Mouse (Mus musculus): ENCODE measurements around the gene Nrip1.

DNA sequence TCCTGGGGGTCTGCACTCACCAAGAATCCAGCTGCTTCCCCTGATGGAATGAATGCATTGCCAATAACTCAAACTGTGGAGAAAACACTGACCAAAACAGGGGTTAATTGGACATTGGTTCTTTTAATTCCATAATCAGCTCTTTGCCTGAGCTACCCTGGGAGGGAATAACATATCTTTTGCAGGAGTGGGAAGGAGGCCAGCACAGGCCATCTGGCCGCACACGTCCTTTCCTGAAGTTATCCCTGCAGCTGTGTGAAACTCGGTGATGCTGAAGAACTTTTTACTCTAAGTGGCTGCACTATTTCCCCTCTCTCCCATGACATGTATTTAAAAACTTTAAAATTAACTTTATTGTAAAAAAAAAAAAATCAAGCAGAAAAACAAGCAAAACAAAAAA lies 66.6 kb downstream of the Nrip1 start:
- no peak for TF ChIP-seq SMC3 (IDR thresholded peaks at IDR 0.05; ENCODE audit: low read depth, low read length)
- no peak for TF ChIP-seq POLR2A (IDR thresholded peaks at IDR 0.05; ENCODE audit: low read depth, low read length)
- no peak for TF ChIP-seq USF2 (conservative IDR thresholded peaks at IDR 0.05; ENCODE audit: low read depth, low read length)
- no peak for TF ChIP-seq MXI1 (IDR thresholded peaks at IDR 0.05; ENCODE audit: low read depth, low read length)
- no peak for TF ChIP-seq E2F4 (IDR thresholded peaks at IDR 0.05; ENCODE audit: insufficient replicate concordance, low read depth, low read length)
- no peak for TF ChIP-seq HCFC1 (IDR thresholded peaks at IDR 0.05; ENCODE audit: low read depth, low read length)

All from CH12.LX (cell line).